Comparison of ENCODE assay signal across 21 mouse cellular contexts in genomic region chr19:12435750-12436524, GRCm38 (mm10). TPM values are rescaled to one million over a fixed set of nuclear protein-coding genes. Genes with fewer than 3 reads are reported as not detected.
A peak's percentile ranks its signal among the peaks of the same experiment; 100 is the strongest.
DNase-seq lines count a peak whose midpoint lies in the region; ATAC-seq and TF ChIP-seq lines count a peak whose summit lies in the region.
"Had no signal": no experiment of that assay in that cellular context is flagged by ENCODE, and none has a peak within 500 bp of the region (broad histone marks: within the 10 kb centered on the region; RNA-seq: fewer than 3 reads in every experiment).

No protein-coding gene starts in this region.

- TF ChIP-seq CTCF in left cerebral cortex, adult 2 months (IDR thresholded peaks at IDR 0.05) = no peak

- no peak for ATAC-seq in granulocyte monocyte progenitor cell, adult 5-6 weeks (replicated peaks; ENCODE audit: poor library complexity, severe bottlenecking)
- ATAC-seq: hindbrain, postnatal 0 days; midbrain, embryonic 13.5 days; Patski had no signal

- intact Hi-C loops in left cerebral cortex, adult 2 months (cut with DNase I) = no loop called here

- H3K27ac ChIP-seq in heart, embryonic 10.5 days = no peak overlapping the region
- 0 out of 2 replicates have a peak overlapping the region, but pooled peaks have one; percentile 26 for H3K27ac ChIP-seq in left cerebral cortex, adult 2 months
- H3K27ac ChIP-seq: hindbrain, postnatal 0 days; limb, embryonic 12.5 days; midbrain, embryonic 13.5 days had no signal

- no peaks in the 10 kb centered on the region for H3K4me1 ChIP-seq in heart, embryonic 10.5 days
- H3K4me1 ChIP-seq: limb, embryonic 12.5 days; midbrain, embryonic 13.5 days had no signal

- no peaks in the 10 kb centered on the region for H3K27me3 ChIP-seq in heart, embryonic 10.5 days (ENCODE audit: insufficient read depth, poor library complexity, severe bottlenecking)
- H3K27me3 ChIP-seq: limb, embryonic 12.5 days; midbrain, embryonic 13.5 days had no signal

- DNase-seq in heart, adult 11 months = peak; percentile 95
- no peak for DNase-seq in heart, embryonic 10.5 days (ENCODE audit: low spot score)
- DNase-seq in left cerebral cortex, adult 2 months (ENCODE audit: extremely low spot score in 1 of 2, low spot score in 2 of 2) = no peak
- no peak for DNase-seq in left cerebral cortex, adult 18-20 months (ENCODE audit: low spot score in 2 of 2)
- peak; percentile 19 to 39 for DNase-seq in spleen, postnatal 36 days (ENCODE audit: low spot score in 2 of 2)
- no peak for DNase-seq in spleen, adult 12 weeks (ENCODE audit: low spot score)
- DNase-seq in MN1 (ENCODE audit: low spot score) = no peak
- DNase-seq: cerebellum, adult 11-12 months; cerebellum, postnatal 36 days; gastrocnemius, postnatal 14 days; heart, postnatal 4 days; kidney, adult 8-10 months; kidney, postnatal 4 days had no signal

- no peaks in the 10 kb centered on the region for H3K9me3 ChIP-seq in heart, embryonic 10.5 days
- H3K9me3 ChIP-seq: limb, embryonic 12.5 days; midbrain, embryonic 13.5 days had no signal

- no peak overlapping the region for H3K4me3 ChIP-seq in heart, embryonic 10.5 days
- H3K4me3 ChIP-seq in left cerebral cortex, adult 2 months = no peak overlapping the region
- H3K4me3 ChIP-seq: limb, embryonic 12.5 days; midbrain, embryonic 13.5 days had no signal

- H3K36me3 ChIP-seq in heart, embryonic 10.5 days = no peaks in the 10 kb centered on the region
- H3K36me3 ChIP-seq: limb, embryonic 12.5 days; midbrain, embryonic 13.5 days had no signal

- 73% methylated on average over 4 of the region's 4 CpGs for WGBS in heart, embryonic 10.5 days

RNA-seq across cellular contexts. Expression of gene Pfpl, which starts 8.2 kb away (rescaled TPM):
- not detected in 2 replicates for polyA plus RNA-seq in heart, embryonic 10.5 days (2016; fragmentation: Nextera tagmentation; extraction: Ambion mirVana)
- total RNA-seq in left cerebral cortex, adult 2 months (2021) = not detected
- total RNA-seq in left cerebral cortex, adult 18-20 months (2021) = not detected
- not detected in 2 replicates for total RNA-seq in granulocyte monocyte progenitor cell, adult 5-6 weeks (2014; fragmentation: Nextera tagmentation)
- total RNA-seq in granulocyte monocyte progenitor cell, adult 5-6 weeks (2017) = not detected in 2 replicates
- total RNA-seq: adrenal gland, postnatal 4 days; gastrocnemius, postnatal 14 days; heart, postnatal 4 days; hindbrain, postnatal 0 days had no signal
- polyA plus RNA-seq: embryonic facial prominence, embryonic 11.5 days; hindbrain, postnatal 0 days; limb, embryonic 12.5 days; midbrain, embryonic 13.5 days; Patski had no signal

RNA-seq across cellular contexts. Expression of gene Olfr1441, which starts 18.7 kb away (rescaled TPM):
- polyA plus RNA-seq in heart, embryonic 10.5 days (2016; fragmentation: Nextera tagmentation; extraction: Ambion mirVana) = not detected in 2 replicates
- not detected for total RNA-seq in left cerebral cortex, adult 2 months (2021)
- not detected for total RNA-seq in left cerebral cortex, adult 18-20 months (2021)
- total RNA-seq in granulocyte monocyte progenitor cell, adult 5-6 weeks (2014; fragmentation: Nextera tagmentation) = not detected in 2 replicates
- not detected in 2 replicates for total RNA-seq in granulocyte monocyte progenitor cell, adult 5-6 weeks (2017)
- total RNA-seq: adrenal gland, postnatal 4 days; gastrocnemius, postnatal 14 days; heart, postnatal 4 days; hindbrain, postnatal 0 days; left cerebral cortex, adult 8-10 months had no signal
- polyA plus RNA-seq: embryonic facial prominence, embryonic 11.5 days; hindbrain, postnatal 0 days; limb, embryonic 12.5 days; midbrain, embryonic 13.5 days; Patski had no signal

RNA-seq across cellular contexts. Expression of gene Mpeg1, which starts 24.6 kb away (rescaled TPM):
- 0.05 TPM in 1 of 2 replicates, not detected in the other for polyA plus RNA-seq in heart, embryonic 10.5 days (2016; fragmentation: Nextera tagmentation; extraction: Ambion mirVana)
- total RNA-seq in left cerebral cortex, adult 2 months (2021) = 1 to 10 TPM; 6.8 to 7.4 TPM
- 1 to 10 TPM; 9.7 TPM for total RNA-seq in left cerebral cortex, adult 18-20 months (2021)
- 62.2 and 69.2 TPM in 2 replicates for total RNA-seq in granulocyte monocyte progenitor cell, adult 5-6 weeks (2014; fragmentation: Nextera tagmentation)
- total RNA-seq in granulocyte monocyte progenitor cell, adult 5-6 weeks (2017) = 53.0 and 54.8 TPM in 2 replicates

RNA-seq across cellular contexts. Expression of gene Olfr1440, which starts 48.9 kb away (rescaled TPM):
- not detected in 2 replicates for polyA plus RNA-seq in heart, embryonic 10.5 days (2016; fragmentation: Nextera tagmentation; extraction: Ambion mirVana)
- not detected for total RNA-seq in left cerebral cortex, adult 2 months (2021)
- not detected for total RNA-seq in left cerebral cortex, adult 18-20 months (2021)
- not detected in 2 replicates for total RNA-seq in granulocyte monocyte progenitor cell, adult 5-6 weeks (2014; fragmentation: Nextera tagmentation)
- total RNA-seq in granulocyte monocyte progenitor cell, adult 5-6 weeks (2017) = not detected in 2 replicates
- total RNA-seq: adrenal gland, postnatal 4 days; gastrocnemius, postnatal 14 days; heart, postnatal 4 days; hindbrain, postnatal 0 days; left cerebral cortex, adult 8-10 months had no signal
- polyA plus RNA-seq: embryonic facial prominence, embryonic 11.5 days; hindbrain, postnatal 0 days; limb, embryonic 12.5 days; midbrain, embryonic 13.5 days; Patski had no signal

Comparison
In these comparisons a context has a peak if more than half of its experiments do, and no peak if none do; other contexts are left out.
1. DNase-seq: peak in heart, adult 11 months (single experiment) and spleen, postnatal 36 days (2 of 2); none in heart, embryonic 10.5 days (single experiment), left cerebral cortex, adult 2 months (0 of 2), left cerebral cortex, adult 18-20 months (0 of 2), spleen, adult 12 weeks (single experiment) and MN1 (single experiment).
2. RNA of gene Mpeg1, which starts 24.6 kb away (total RNA-seq): 53.0 to 69.2 TPM in granulocyte monocyte progenitor cell, adult 5-6 weeks; 9.7 TPM in left cerebral cortex, adult 18-20 months and 6.8 to 7.4 TPM in left cerebral cortex, adult 2 months; every median in the first group is over 4 times any median in the second.